Mouse (Mus musculus): ENCODE data around the gene Pxk. TPM values are rescaled to one million over a fixed set of nuclear protein-coding genes. Genes with fewer than 3 reads are reported as not detected.

Gene Pxk
- polyA plus RNA-seq, 1 experiment from 2014 or later = 50.2 TPM

Other genes with a start within 250 kb of the Pxk start
- gene Gm45521, start 140.9 kb upstream of the Pxk start, polyA plus RNA-seq (2015; fragmentation: Nextera tagmentation; extraction: Ambion mirVana) = 0.42 TPM in 1 of 2 replicates, not detected in the other
- gene Dnase1l3, start 103.6 kb upstream of the Pxk start, polyA plus RNA-seq (2015; fragmentation: Nextera tagmentation; extraction: Ambion mirVana) = 0.03 and 0.10 TPM in 2 replicates
- gene Abhd6, start 95.3 kb upstream of the Pxk start, polyA plus RNA-seq (2015; fragmentation: Nextera tagmentation; extraction: Ambion mirVana) = 25.9 and 28.4 TPM in 2 replicates
- gene Rpp14, start 17.8 kb upstream of the Pxk start, polyA plus RNA-seq (2015; fragmentation: Nextera tagmentation; extraction: Ambion mirVana) = 47.9 and 52.4 TPM in 2 replicates
- 254 TPM in 2 replicates for gene Pdhb, start 74.8 kb downstream of the Pxk start, polyA plus RNA-seq (2015; fragmentation: Nextera tagmentation; extraction: Ambion mirVana)
- gene Kctd6, start 115.9 kb downstream of the Pxk start, polyA plus RNA-seq (2015; fragmentation: Nextera tagmentation; extraction: Ambion mirVana) = 4.6 and 5.2 TPM in 2 replicates
- not detected in 2 replicates for gene Acox2, start 161.1 kb downstream of the Pxk start, polyA plus RNA-seq (2015; fragmentation: Nextera tagmentation; extraction: Ambion mirVana)
- 0.19 and 0.23 TPM in 2 replicates for gene Fam107a, start 219.8 kb downstream of the Pxk start, polyA plus RNA-seq (2015; fragmentation: Nextera tagmentation; extraction: Ambion mirVana)